Mouse (Mus musculus) heart, adult 2 months (tissue): ENCODE results near the gene Lipn.

Experiments used
- CTCF ChIP-seq: fragments of 200-600 bp; IDR thresholded peaks from 2 replicates; pipeline ENCODE4 v1.8.1; 2022; ENCODE audit warnings: antibody characterized with exemption, mild to moderate bottlenecking, moderate library complexity
- POLR2A ChIP-seq: fragments of 200-500 bp; IDR thresholded peaks from 2 replicates; pipeline ENCODE4 v1.6.1; 2011; ENCODE audit warnings: mild to moderate bottlenecking, low read depth, low read length, control low read depth; ENCODE audit not compliant: insufficient read depth

GRCm38 (mm10) chr19:34120107-34120731, 53.1 kb downstream of the Lipn start:
- TF ChIP-seq CTCF (no peak), POLR2A (no peak)
